Mouse (Mus musculus) bone marrow, adult 2 months (tissue): ENCODE data around the gene Cd276.

Experiments used
- CTCF ChIP-seq: fragments of 200-500 bp; IDR thresholded peaks from 2 replicates; pipeline ENCODE4 v1.5.1; 2011; ENCODE audit warnings: low read length, control low read depth; ENCODE audit not compliant: control insufficient read depth, insufficient read depth
- POLR2A ChIP-seq: fragments of 200-500 bp; IDR thresholded peaks from 2 replicates; pipeline ENCODE4 v1.6.1; 2011; ENCODE audit warnings: low read depth, mild to moderate bottlenecking, control low read depth, low read length, borderline replicate concordance; ENCODE audit not compliant: control insufficient read depth

DNA sequence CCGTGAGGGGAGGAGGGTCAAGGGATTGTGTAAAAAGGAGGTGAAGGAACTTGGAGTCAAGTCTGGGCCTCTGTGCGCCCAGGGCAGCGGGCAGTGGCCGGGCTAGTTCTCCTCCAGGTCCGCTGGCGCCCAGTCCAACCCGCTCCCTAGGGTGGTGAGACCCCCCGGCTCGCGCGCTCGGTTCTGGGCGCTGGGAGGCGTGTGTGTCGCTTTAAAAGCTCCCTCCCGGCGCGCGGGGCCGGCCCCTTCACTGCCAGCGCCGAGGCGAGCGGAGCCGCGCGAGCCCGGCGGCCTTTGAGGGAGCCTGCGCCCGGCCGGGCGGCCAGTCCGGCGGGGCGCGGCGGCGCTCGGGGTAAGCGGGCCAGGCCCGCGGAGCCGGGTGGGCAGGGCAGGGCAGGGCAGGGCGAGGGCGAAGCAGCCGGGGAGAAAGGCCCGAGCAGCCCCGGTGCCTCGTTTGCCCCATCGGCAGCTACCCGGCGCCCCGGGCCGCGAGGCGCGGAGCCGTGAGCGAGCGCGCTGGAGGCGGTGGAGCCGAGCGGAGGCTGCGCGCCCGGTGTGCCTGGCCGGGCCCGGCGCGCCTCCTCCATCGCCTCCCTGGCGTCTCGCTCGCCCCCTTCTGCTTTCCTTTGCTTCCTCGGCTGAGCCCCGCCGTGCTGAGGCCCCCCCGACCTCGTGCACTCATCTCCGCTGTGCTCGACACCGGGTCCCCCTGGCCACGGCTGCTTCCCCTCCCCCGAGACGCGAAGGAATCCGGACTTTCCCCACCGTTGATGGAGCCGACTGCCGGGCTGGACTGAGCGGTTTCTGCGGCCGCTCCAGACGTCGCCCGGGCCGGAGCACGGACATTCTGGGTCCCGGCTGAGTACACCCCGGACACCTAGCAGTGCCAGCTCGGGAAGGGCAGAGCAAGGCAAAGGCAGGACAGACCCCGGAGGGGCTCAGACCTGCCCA lies 67.1 kb downstream of the Cd276 start, which contains the start of gene Insyn1:
- TF ChIP-seq CTCF (no peak), POLR2A (no peak)
